Mouse (Mus musculus) myocyte (in vitro differentiated cells): Measurements from ENCODE around the gene Ntpcr. TPM values are rescaled to one million over a fixed set of nuclear protein-coding genes. Genes with fewer than 3 reads are reported as not detected.

Experiments used
- H3K27me3 ChIP-seq: one replicate; pipeline ENCODE4 v1.6.1; 2011; ENCODE audit not compliant: control insufficient read depth, insufficient read depth, insufficient read length
- H3K36me3 ChIP-seq: one replicate; pipeline ENCODE4 v1.6.1; 2011; ENCODE audit not compliant: control insufficient read depth, insufficient read depth
- H3K4me2 ChIP-seq: one replicate; pipeline ENCODE4 v1.6.1; 2011; ENCODE audit warnings: low read depth, control low read depth
- H3K4me3 ChIP-seq: one replicate; pipeline ENCODE4 v1.5.1; 2011; ENCODE audit warnings: mild to moderate bottlenecking, control low read depth, moderate library complexity
- H3K79me2 ChIP-seq: one replicate; pipeline ENCODE4 v1.6.1; 2011; ENCODE audit not compliant: control insufficient read depth, insufficient read depth
- H3ac ChIP-seq: one replicate; pipeline ENCODE4 v1.6.1; 2011; ENCODE audit not compliant: control insufficient read depth, insufficient read length
- CEBPB ChIP-seq: IDR thresholded peaks from 2 replicates; pipeline ENCODE4 v1.6.1; 2011; ENCODE audit warnings: mild to moderate bottlenecking, moderate library complexity; ENCODE audit not compliant: poor library complexity, insufficient read depth, severe bottlenecking
- E2F4 ChIP-seq: IDR thresholded peaks from one replicate; pipeline ENCODE4 v1.6.1; 2011; ENCODE audit warnings: mild to moderate bottlenecking, control low read depth, moderate library complexity; ENCODE audit not compliant: insufficient read depth
- MAX ChIP-seq: IDR thresholded peaks from one replicate; pipeline ENCODE4 v1.6.1; 2011; ENCODE audit warnings: low read depth, mild to moderate bottlenecking, control low read depth
- MYOD1 ChIP-seq, 3 experiments: IDR thresholded peaks; one replicate each; pipeline ENCODE4 v1.6.1; 2011; ENCODE audit warnings: control low read depth in 2 of 3, low read depth in 2 of 3, mild to moderate bottlenecking in 2 of 3, moderate library complexity in 1 of 3; ENCODE audit not compliant: insufficient read length in 2 of 3, control insufficient read depth in 1 of 3
- MYOG ChIP-seq, 3 experiments: IDR thresholded peaks; one replicate each; pipeline ENCODE4 v1.6.1; 2011; ENCODE audit warnings: control low read depth in 2 of 3, low read depth in 2 of 3, mild to moderate bottlenecking in 2 of 3; ENCODE audit not compliant: insufficient read length in 2 of 3, control insufficient read depth in 1 of 3, insufficient read depth in 1 of 3
- POLR2A ChIP-seq: IDR thresholded peaks from one replicate; pipeline ENCODE4 v1.6.1; 2011; ENCODE audit warnings: low read depth, mild to moderate bottlenecking, control low read depth, moderate library complexity; ENCODE audit not compliant: insufficient read length
- POLR2AphosphoS2 ChIP-seq: IDR thresholded peaks from one replicate; pipeline ENCODE4 v1.6.1; 2011; ENCODE audit warnings: low read depth, control low read depth; ENCODE audit not compliant: insufficient read length
- REST ChIP-seq: IDR thresholded peaks from one replicate; pipeline ENCODE4 v1.6.1; 2011; ENCODE audit warnings: mild to moderate bottlenecking, control low read depth, moderate library complexity; ENCODE audit not compliant: insufficient read depth, insufficient read length
- SRF ChIP-seq: IDR thresholded peaks from one replicate; pipeline ENCODE4 v1.6.1; 2011; ENCODE audit warnings: low read depth; ENCODE audit not compliant: control insufficient read depth, insufficient read length
- TCF12 ChIP-seq: IDR thresholded peaks from one replicate; pipeline ENCODE4 v1.6.1; 2011; ENCODE audit warnings: mild to moderate bottlenecking, control low read depth; ENCODE audit not compliant: poor library complexity, insufficient read depth, severe bottlenecking
- TCF3 ChIP-seq: IDR thresholded peaks from one replicate; pipeline ENCODE4 v1.6.1; 2011; ENCODE audit warnings: low read depth, control low read depth; ENCODE audit not compliant: insufficient read length
- USF1 ChIP-seq: IDR thresholded peaks from one replicate; pipeline ENCODE4 v1.6.1; 2011; ENCODE audit warnings: low read depth, mild to moderate bottlenecking, control low read depth, moderate library complexity
- polyA plus RNA-seq: library from polyadenylated mRNA; unstranded; fragments of >200 nt; fragmentation: generic; extraction: Trizol; gene quantifications from one replicate; pipeline ENCODE4 v1.2.1, GENCODE M21; 2012; ENCODE audit warnings: missing spikeins

Ntpcr gene
- polyA plus RNA-seq, 1 experiment: 10.9 TPM

- Histone ChIP-seq H3K4me3 (no peak overlapping the region), H3K36me3 (no peaks in the 10 kb centered on the region), H3K27me3 (no peaks in the 10 kb centered on the region), H3K79me2 (no peaks in the 10 kb centered on the region), H3K4me2 (no peak overlapping the region), H3ac (no peak overlapping the region)
- no peak for TF ChIP-seq CEBPB
These were observed 52.4 kb downstream of the Ntpcr start for GRCm38 (mm10) chr8:125782161-125782560.

GRCm38 (mm10) chr8:125786886-125787285, 57.1 kb downstream of the Ntpcr start:
- Histone ChIP-seq H3K79me2 (no peaks in the 10 kb centered on the region), H3K4me2 (no peak overlapping the region), H3K27me3 (no peaks in the 10 kb centered on the region), H3K36me3 (no peaks in the 10 kb centered on the region), H3K4me3 (no peak overlapping the region), H3ac (no peak overlapping the region)
- TF ChIP-seq POLR2A (no peak), USF1 (no peak), MAX (no peak), POLR2AphosphoS2 (no peak)

DNA sequence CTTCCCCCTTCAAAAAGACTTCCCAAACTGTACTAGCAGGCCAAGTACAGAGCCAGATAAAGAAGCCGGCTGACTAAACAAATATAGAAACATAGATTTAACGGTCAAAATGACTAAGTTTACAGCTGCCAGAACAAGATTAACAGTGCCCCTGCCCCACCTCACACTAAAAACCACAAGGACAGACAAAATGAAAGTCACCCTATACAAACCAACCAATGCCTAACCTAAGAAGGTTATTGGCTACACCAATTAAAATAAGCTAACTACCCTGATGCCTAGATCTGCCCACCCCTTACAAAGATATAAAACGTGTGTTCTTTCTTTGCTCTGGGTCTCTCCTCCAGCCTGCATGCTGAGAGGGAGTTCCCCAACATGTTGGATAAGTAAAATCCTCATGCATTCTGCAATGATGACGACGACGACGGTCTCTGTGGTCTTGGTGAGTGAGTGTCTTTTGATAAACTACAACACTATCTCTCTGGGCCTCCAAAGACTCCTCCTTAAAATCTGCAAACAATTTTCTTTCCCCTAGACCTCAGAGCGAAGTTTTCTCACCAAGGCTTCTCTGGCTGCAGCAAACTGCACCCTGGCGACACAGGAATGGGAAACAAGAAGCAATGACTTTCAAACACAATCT, 63.2 kb downstream of the Ntpcr start:
- Histone ChIP-seq H3K27me3 (no peaks in the 10 kb centered on the region), H3ac (no peak overlapping the region), H3K36me3 (no peaks in the 10 kb centered on the region), H3K4me2 (no peak overlapping the region), H3K4me3 (no peak overlapping the region), H3K79me2 (no peaks in the 10 kb centered on the region)
- TF ChIP-seq TCF3 (no peak), SRF (no peak), TCF12 (no peak), MAX (no peak), MYOD1 (IDR thresholded peaks at IDR 0.05; ENCODE audit: control insufficient read depth in 1 of 3, insufficient read length in 2 of 3, low read depth in 2 of 3) (no peak), E2F4 (no peak), POLR2AphosphoS2 (no peak), MYOG (IDR thresholded peaks at IDR 0.05; ENCODE audit: control insufficient read depth in 1 of 3, insufficient read depth in 1 of 3, insufficient read length in 2 of 3, low read depth in 2 of 3) (no peak), POLR2A (no peak), CEBPB (no peak), REST (no peak), USF1 (no peak)

GRCm38 (mm10) chr8:125795341-125795740, 65.6 kb downstream of the Ntpcr start:
- no peak overlapping the region for H3ac ChIP-seq
- TF ChIP-seq TCF3 (no peak), MYOG (IDR thresholded peaks at IDR 0.05; ENCODE audit: control insufficient read depth in 1 of 3, insufficient read depth in 1 of 3, insufficient read length in 2 of 3, low read depth in 2 of 3) (no peak), POLR2AphosphoS2 (no peak), USF1 (no peak), MYOD1 (IDR thresholded peaks at IDR 0.05; ENCODE audit: control insufficient read depth in 1 of 3, insufficient read length in 2 of 3, low read depth in 2 of 3) (no peak), E2F4 (no peak), CEBPB (no peak), MAX (no peak), POLR2A (no peak), SRF (no peak), TCF12 (no peak)

GRCm38 (mm10) chr8:125796970-125797369, 67.2 kb downstream of the Ntpcr start:
- H3K79me2 ChIP-seq: no peaks in the 10 kb centered on the region
- no peak for TF ChIP-seq E2F4
- no peak for TF ChIP-seq REST
- TF ChIP-seq POLR2AphosphoS2: no peak
- no peak for TF ChIP-seq MAX
- TF ChIP-seq MYOD1 (IDR thresholded peaks at IDR 0.05; ENCODE audit: control insufficient read depth in 1 of 3, insufficient read length in 2 of 3, low read depth in 2 of 3): no peak
- TF ChIP-seq POLR2A: no peak
- TF ChIP-seq TCF3: no peak
- TF ChIP-seq SRF: no peak
- TF ChIP-seq TCF12: no peak
- no peak for TF ChIP-seq USF1

More at GRCm38 (mm10) chr8:125795341-125795740, 65.6 kb downstream of the Ntpcr start:
- no peak overlapping the region for H3K4me2 ChIP-seq
- H3K79me2 ChIP-seq: no peaks in the 10 kb centered on the region
- H3K27me3 ChIP-seq: no peaks in the 10 kb centered on the region
- no peak overlapping the region for H3K4me3 ChIP-seq
- no peaks in the 10 kb centered on the region for H3K36me3 ChIP-seq

More at GRCm38 (mm10) chr8:125796970-125797369, 67.2 kb downstream of the Ntpcr start:
- Histone ChIP-seq H3K4me3 (no peak overlapping the region), H3K36me3 (no peaks in the 10 kb centered on the region), H3K27me3 (peaks cover 6% of the 10 kb centered on the region), H3ac (no peak overlapping the region), H3K4me2 (no peak overlapping the region)

Other genes with a start within 250 kb of the Ntpcr start
- gene Sipa1l2, start 160.2 kb upstream of the Ntpcr start, polyA plus RNA-seq: 16.2 TPM
- not detected for gene Map10, start 60.1 kb upstream of the Ntpcr start, polyA plus RNA-seq
- gene Pcnx2, start 168.4 kb downstream of the Ntpcr start, polyA plus RNA-seq: 0.01 TPM
- gene Map3k21, start 180.5 kb downstream of the Ntpcr start, polyA plus RNA-seq: not detected